Mouse (Mus musculus) kidney, embryonic 16.5 days (tissue): ENCODE measurements around the gene Myo5c. TPM values are rescaled to one million over a fixed set of nuclear protein-coding genes. Genes with fewer than 3 reads are reported as not detected.

Experiments
- ATAC-seq: fragments of 200-750 bp; cut with Nextera tagmentation; 2 replicates; pipeline ENCODE4 v1.8.0; 2017; ENCODE audit warnings: moderate TSS enrichment; ENCODE audit not compliant: low FRiP score, low TSS enrichment
- H3K27ac ChIP-seq: fragments of 300-500 bp; sonication (generic); 2 replicates; pipeline ENCODE4 v1.5.1; 2014; ENCODE audit warnings: low read length
- H3K27me3 ChIP-seq: fragments of 300-500 bp; sonication (generic); 2 replicates; pipeline ENCODE4 v1.6.1; 2014; ENCODE audit warnings: low read length, control low read depth, mixed read lengths; ENCODE audit not compliant: insufficient read depth
- H3K36me3 ChIP-seq: fragments of 300-500 bp; sonication (generic); 2 replicates; pipeline ENCODE4 v1.6.1; 2014; ENCODE audit warnings: low read length, control low read depth, mixed read lengths; ENCODE audit not compliant: insufficient read depth
- H3K4me1 ChIP-seq: fragments of 300-500 bp; sonication (generic); 2 replicates; pipeline ENCODE4 v1.6.1; 2014; ENCODE audit warnings: low read length, control low read depth, mixed read lengths; ENCODE audit not compliant: insufficient read depth
- H3K4me2 ChIP-seq: fragments of 300-500 bp; sonication (generic); replicated peaks from 2 replicates; pipeline ENCODE4 v1.6.1; 2014; ENCODE audit warnings: low read depth, low read length
- H3K4me3 ChIP-seq: fragments of 300-500 bp; sonication (generic); 2 replicates; pipeline ENCODE4 v1.5.1; 2014; ENCODE audit warnings: mild to moderate bottlenecking, low read length
- H3K9ac ChIP-seq: fragments of 300-500 bp; sonication (generic); replicated peaks from 2 replicates; pipeline ENCODE4 v1.6.1; 2014; ENCODE audit warnings: low read length
- H3K9me3 ChIP-seq: fragments of 300-500 bp; sonication (generic); 2 replicates; pipeline ENCODE4 v1.6.1; 2016; ENCODE audit warnings: low read length, control low read depth
- WGBS: fragments of 180-500 bp; shearing (Covaris S2); extraction: QIAGEN DNeasy Blood & Tissue Kit; methylation state at CpG from one replicate; pipeline ENCODE4 v1.1.7; 2014; 5-methylcytosine and 5-hydroxymethylcytosine counted together
- polyA plus RNA-seq: library from polyadenylated mRNA; unstranded; fragments of >200 nt; fragmentation: Nextera tagmentation; extraction: Ambion mirVana; gene quantifications from 2 replicates; pipeline ENCODE4 v1.2.1, GENCODE M21; 2015

Gene Myo5c
- polyA plus RNA-seq, 1 experiment from 2014 or later: 4.0 TPM

- H3K36me3 ChIP-seq: no peaks in the 10 kb centered on the region
- peak overlapping the region; percentile 72 for H3K9ac ChIP-seq
- 0 out of 2 replicates have a peak, but pooled peaks have one; percentile 3 for ATAC-seq
- H3K27me3 ChIP-seq: no peaks in the 10 kb centered on the region
- H3K4me3 ChIP-seq: peak overlapping the region; percentile 85
- H3K27ac ChIP-seq: 0 out of 2 replicates have a peak overlapping the region, but pooled peaks have one; percentile 18
- peak overlapping the region; percentile 71 for H3K4me2 ChIP-seq
- WGBS: 35% methylated on average over 11 of the region's 11 CpGs
- no peaks in the 10 kb centered on the region for H3K9me3 ChIP-seq
- peaks cover 9% of the 10 kb centered on the region for H3K4me1 ChIP-seq
These were observed 81.5 kb downstream of the Myo5c start for GRCm38 (mm10) chr9:75313138-75313831.

- no peaks in the 10 kb centered on the region for H3K9me3 ChIP-seq
- peak overlapping the region; percentile 71 for H3K4me2 ChIP-seq
- no peaks in the 10 kb centered on the region for H3K36me3 ChIP-seq
- H3K4me3 ChIP-seq: peak overlapping the region; percentile 85
- WGBS: under 1% methylated on average over 41 of the region's 52 CpGs
- no peaks in the 10 kb centered on the region for H3K27me3 ChIP-seq
- ATAC-seq: peak; percentile 90
- H3K9ac ChIP-seq: peak overlapping the region; percentile 72
- H3K4me1 ChIP-seq: peaks cover 9% of the 10 kb centered on the region
- H3K27ac ChIP-seq: peak overlapping the region; percentile 57
These were observed 82.2 kb downstream of the Myo5c start for GRCm38 (mm10) chr9:75313832-75314516.

- H3K27me3 ChIP-seq: no peaks in the 10 kb centered on the region
- no peaks in the 10 kb centered on the region for H3K9me3 ChIP-seq
- no peaks in the 10 kb centered on the region for H3K36me3 ChIP-seq
- peaks cover 9% of the 10 kb centered on the region for H3K4me1 ChIP-seq
- peak overlapping the region; percentile 71 for H3K4me2 ChIP-seq
- H3K4me3 ChIP-seq: peak overlapping the region; percentile 85
- H3K9ac ChIP-seq: peak overlapping the region; percentile 72
- peak overlapping the region; percentile 57 for H3K27ac ChIP-seq
- peak; percentile 33; the same call in 1 of the 2 replicates for ATAC-seq
- WGBS: 3% methylated on average over 22 of the region's 22 CpGs
These were observed 82.8 kb downstream of the Myo5c start for GRCm38 (mm10) chr9:75314517-75315105.

- no peaks in the 10 kb centered on the region for H3K9me3 ChIP-seq
- no peaks in the 10 kb centered on the region for H3K36me3 ChIP-seq
- ATAC-seq: no peak
- H3K27me3 ChIP-seq: no peaks in the 10 kb centered on the region
- 57% methylated on average over 3 of the region's 3 CpGs for WGBS
- H3K4me1 ChIP-seq: peaks cover 9% of the 10 kb centered on the region
- H3K27ac ChIP-seq: no peak overlapping the region
- no peak overlapping the region for H3K9ac ChIP-seq
- H3K4me3 ChIP-seq: peak overlapping the region; percentile 85
- H3K4me2 ChIP-seq: peak overlapping the region; percentile 71
These were observed 83.4 kb downstream of the Myo5c start for GRCm38 (mm10) chr9:75315238-75315637.

- Histone ChIP-seq H3K4me3 (no peak overlapping the region), H3K36me3 (no peaks in the 10 kb centered on the region), H3K27me3 (no peaks in the 10 kb centered on the region), H3K9ac (no peak overlapping the region), H3K4me2 (no peak overlapping the region), H3K4me1 (peaks cover 9% of the 10 kb centered on the region), H3K27ac (no peak overlapping the region), H3K9me3 (no peaks in the 10 kb centered on the region)
- ATAC-seq: no peak
- 88% methylated on average over 6 of the region's 6 CpGs for WGBS
These were observed 85.0 kb downstream of the Myo5c start for GRCm38 (mm10) chr9:75316771-75317170.

- H3K27me3 ChIP-seq: no peaks in the 10 kb centered on the region
- no peak overlapping the region for H3K27ac ChIP-seq
- H3K9ac ChIP-seq: no peak overlapping the region
- H3K9me3 ChIP-seq: no peaks in the 10 kb centered on the region
- H3K4me1 ChIP-seq: peaks cover 9% of the 10 kb centered on the region
- no peak overlapping the region for H3K4me2 ChIP-seq
- H3K36me3 ChIP-seq: no peaks in the 10 kb centered on the region
- ATAC-seq: no peak
- 91% methylated on average over 2 of the region's 2 CpGs for WGBS
- no peak overlapping the region for H3K4me3 ChIP-seq
These were observed 86.4 kb downstream of the Myo5c start for GRCm38 (mm10) chr9:75318196-75318595.

- ATAC-seq: no peak
- H3K4me1 ChIP-seq: peaks cover 9% of the 10 kb centered on the region
- WGBS: 81% methylated on average over 3 of the region's 3 CpGs
- no peak overlapping the region for H3K4me3 ChIP-seq
- H3K27me3 ChIP-seq: no peaks in the 10 kb centered on the region
- no peaks in the 10 kb centered on the region for H3K9me3 ChIP-seq
- H3K36me3 ChIP-seq: no peaks in the 10 kb centered on the region
- no peak overlapping the region for H3K4me2 ChIP-seq
- no peak overlapping the region for H3K9ac ChIP-seq
- no peak overlapping the region for H3K27ac ChIP-seq
These were observed 87.5 kb downstream of the Myo5c start for GRCm38 (mm10) chr9:75319365-75319764.

- H3K36me3 ChIP-seq: peaks cover 8% of the 10 kb centered on the region; the same call in 1 of the 2 replicates
- H3K27me3 ChIP-seq: no peaks in the 10 kb centered on the region
- no peak overlapping the region for H3K9ac ChIP-seq
- peak; percentile 70; the same call in 1 of the 2 replicates for ATAC-seq
- H3K4me2 ChIP-seq: no peak overlapping the region
- no peak overlapping the region for H3K4me3 ChIP-seq
- H3K9me3 ChIP-seq: no peaks in the 10 kb centered on the region
- 58% methylated on average over 13 of the region's 13 CpGs for WGBS
- H3K4me1 ChIP-seq: no peaks in the 10 kb centered on the region
- H3K27ac ChIP-seq: no peak overlapping the region
These were observed 90.5 kb downstream of the Myo5c start for GRCm38 (mm10) chr9:75322099-75322885.

GRCm38 (mm10) chr9:75328047-75328446 is 96.2 kb downstream of the Myo5c start:
- WGBS: 89% methylated on average over 3 of the region's 3 CpGs
- ATAC-seq: no peak
- H3K4me1 ChIP-seq: no peaks in the 10 kb centered on the region
- H3K4me3 ChIP-seq: no peak overlapping the region
- no peaks in the 10 kb centered on the region for H3K27me3 ChIP-seq
- no peak overlapping the region for H3K9ac ChIP-seq
- H3K4me2 ChIP-seq: no peak overlapping the region
- no peak overlapping the region for H3K27ac ChIP-seq
- no peaks in the 10 kb centered on the region for H3K9me3 ChIP-seq
- H3K36me3 ChIP-seq: peaks cover 19% of the 10 kb centered on the region
